Mouse (Mus musculus) heart, embryonic 10.5 days (tissue): ENCODE data around the gene Arl2. TPM values are rescaled to one million over a fixed set of nuclear protein-coding genes. Genes with fewer than 3 reads are reported as not detected.

Experiments
- DNase-seq: peaks from one replicate; pipeline ENCODE4 v3.0.0-alpha.2; 2017; ENCODE audit warnings: low spot score
- H3K27ac ChIP-seq: fragments of 300-500 bp; sonication (generic); 2 replicates; pipeline ENCODE4 v1.5.1; 2016; ENCODE audit warnings: mild to moderate bottlenecking
- H3K27me3 ChIP-seq: fragments of 300-500 bp; sonication (generic); 2 replicates; pipeline ENCODE4 v1.6.1; 2016; ENCODE audit warnings: mild to moderate bottlenecking; ENCODE audit not compliant: poor library complexity, insufficient read depth, severe bottlenecking
- H3K36me3 ChIP-seq: fragments of 300-500 bp; sonication (generic); 2 replicates; pipeline ENCODE4 v1.6.1; 2016; ENCODE audit warnings: mild to moderate bottlenecking, moderate library complexity
- H3K4me1 ChIP-seq: fragments of 300-500 bp; sonication (generic); 2 replicates; pipeline ENCODE4 v1.6.1; 2016; ENCODE audit warnings: mild to moderate bottlenecking
- H3K4me3 ChIP-seq: fragments of 300-500 bp; sonication (generic); 2 replicates; pipeline ENCODE4 v1.5.1; 2016; ENCODE audit warnings: mild to moderate bottlenecking, moderate library complexity
- H3K9me3 ChIP-seq: fragments of 300-500 bp; sonication (generic); 2 replicates; pipeline ENCODE4 v1.6.1; 2016; ENCODE audit warnings: mild to moderate bottlenecking, moderate library complexity
- WGBS: fragments of 180-500 bp; shearing (Covaris S2); methylation state at CpG from one replicate; pipeline ENCODE4 v1.1.7; 2016; 5-methylcytosine and 5-hydroxymethylcytosine counted together
- polyA plus RNA-seq: library from polyadenylated mRNA; unstranded; fragments of >200 nt; fragmentation: Nextera tagmentation; extraction: Ambion mirVana; gene quantifications from 2 replicates; pipeline ENCODE4 v1.2.1, GENCODE M21; 2016

Arl2 gene
- polyA plus RNA-seq, 1 experiment from 2014 or later = 105 TPM

- H3K4me3 ChIP-seq = peak overlapping the region; percentile 39
- H3K27me3 ChIP-seq = no peaks in the 10 kb centered on the region
- no peaks in the 10 kb centered on the region for H3K9me3 ChIP-seq
- peaks cover 4% of the 10 kb centered on the region; the same call in 1 of the 2 replicates for H3K36me3 ChIP-seq
- DNase-seq = no peak
- WGBS = 20% methylated on average over 19 of the region's 19 CpGs
- peak overlapping the region; percentile 70; the same call in 1 of the 2 replicates for H3K27ac ChIP-seq
- peaks cover 24% of the 10 kb centered on the region for H3K4me1 ChIP-seq
Observed at GRCm38 (mm10) chr19:6121761-6122160, 19.6 kb downstream of the Arl2 start.

DNA sequence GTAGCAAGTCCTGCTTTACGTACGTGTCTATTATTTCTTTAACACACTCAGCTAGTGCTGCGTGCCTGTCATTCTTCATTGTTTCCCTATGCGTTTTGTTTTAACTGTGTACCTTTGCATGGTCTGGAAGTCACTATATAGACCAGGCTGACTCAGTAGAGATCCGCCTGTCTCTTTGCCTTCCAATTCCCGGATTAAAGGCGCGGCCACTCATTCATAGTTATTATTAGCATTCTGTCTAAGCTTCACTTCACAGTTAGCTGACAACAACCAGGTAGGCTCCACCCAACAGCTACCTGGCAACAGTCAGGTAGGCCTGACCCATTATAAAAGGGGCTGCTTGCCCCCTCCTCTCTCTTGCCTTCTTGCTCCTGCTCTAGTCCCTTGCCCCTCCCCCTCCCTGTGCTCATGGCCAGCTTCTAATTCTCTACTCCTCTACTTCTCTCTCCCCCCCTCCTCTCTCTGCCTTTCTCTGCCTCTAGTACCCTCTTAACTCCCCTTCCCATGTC is 22.6 kb downstream of the Arl2 start:
- Histone ChIP-seq H3K4me3 (peak overlapping the region; percentile 92), H3K36me3 (peaks cover 33% of the 10 kb centered on the region), H3K9me3 (no peaks in the 10 kb centered on the region), H3K27ac (peak overlapping the region; percentile 97), H3K4me1 (peaks cover 37% of the 10 kb centered on the region), H3K27me3 (no peaks in the 10 kb centered on the region)
- 2% methylated on average over 8 of the region's 8 CpGs for WGBS
- DNase-seq = no peak

DNA sequence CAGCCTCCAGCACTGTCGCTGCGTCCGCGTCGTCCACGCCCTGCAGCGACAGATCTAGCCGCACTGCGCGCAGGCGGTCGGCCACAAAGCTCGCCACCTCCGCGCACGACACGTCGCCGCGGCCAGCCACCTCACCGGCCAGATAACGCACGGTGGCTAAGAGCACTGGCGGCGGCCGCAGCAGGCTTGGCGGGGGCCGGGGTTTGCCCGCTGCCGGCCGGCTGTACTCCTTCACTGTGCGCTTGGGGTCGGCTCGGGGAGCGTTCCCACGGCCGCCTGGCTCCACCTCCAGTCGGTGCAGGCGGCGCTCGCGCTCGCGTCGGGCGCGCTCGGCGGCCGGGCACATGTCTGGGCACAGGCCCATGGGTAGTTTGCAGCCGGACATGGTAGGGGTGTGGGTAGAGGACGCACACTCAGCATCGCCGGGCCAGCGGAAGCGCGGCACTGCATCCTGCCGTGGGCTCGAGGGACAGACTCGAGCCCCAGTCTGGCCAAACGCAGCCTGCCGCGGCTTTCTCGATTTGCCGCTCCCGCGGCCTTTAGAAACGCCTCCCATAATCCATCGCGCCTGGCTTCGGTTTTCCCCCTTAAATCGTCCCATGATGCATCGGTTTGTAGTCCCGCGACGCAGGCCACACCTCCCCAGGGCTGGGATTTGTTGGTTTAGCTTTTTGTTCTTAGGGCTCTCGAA is 23.2 kb downstream of the Arl2 start, which contains the start of gene Sac3d1:
Sac3d1 (minus strand) TSS at position 665 of the 691 bp plus-strand sequence.
- Histone ChIP-seq H3K27ac (peak within 1 kb of the TSS; percentile 97), H3K9me3 (no peaks in the 10 kb centered on the region), H3K4me3 (peak within 1 kb of the TSS; percentile 92), H3K36me3 (peaks cover 35% of the 10 kb centered on the region), H3K27me3 (no peaks in the 10 kb centered on the region), H3K4me1 (peaks cover 37% of the 10 kb centered on the region)
- peak; percentile 96 for DNase-seq
- WGBS = under 1% methylated on average over 65 of the region's 77 CpGs

- Histone ChIP-seq H3K27me3 (no peaks in the 10 kb centered on the region), H3K27ac (peak overlapping the region; percentile 97), H3K4me3 (peak overlapping the region; percentile 92), H3K4me1 (peaks cover 37% of the 10 kb centered on the region), H3K9me3 (no peaks in the 10 kb centered on the region), H3K36me3 (peaks cover 42% of the 10 kb centered on the region)
- DNase-seq = peak; percentile 80
- WGBS = 4% methylated on average over 32 of the region's 32 CpGs
Observed at GRCm38 (mm10) chr19:6117346-6117985, 23.9 kb downstream of the Arl2 start.

GRCm38 (mm10) chr19:6116113-6116850 is 25.1 kb downstream of the Arl2 start:
- WGBS = 89% methylated on average over 15 of the region's 15 CpGs
- H3K27ac ChIP-seq = no peak overlapping the region

DNA sequence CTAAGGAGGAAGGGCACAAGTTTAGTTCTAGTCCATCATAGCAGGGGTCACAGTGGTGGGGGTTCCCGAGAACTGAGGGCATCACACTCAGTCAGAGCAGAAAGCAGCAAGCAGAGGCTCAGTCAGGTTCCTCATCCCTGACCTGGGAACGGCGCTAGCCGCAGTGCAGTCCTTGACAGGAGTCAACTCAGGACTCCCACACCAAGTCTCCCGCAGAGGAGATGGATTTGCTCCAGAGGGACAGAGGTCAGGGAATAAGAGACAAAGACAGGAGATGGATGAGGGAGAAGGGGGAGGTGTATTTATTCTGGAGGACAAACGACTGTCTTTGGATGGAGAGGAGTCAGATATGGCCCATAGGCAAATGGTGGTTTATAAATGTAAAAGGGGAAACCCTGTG is 28.2 kb downstream of the Arl2 start:
- Histone ChIP-seq H3K4me3 (no peak overlapping the region), H3K4me1 (peaks cover 20% of the 10 kb centered on the region), H3K27me3 (no peaks in the 10 kb centered on the region), H3K9me3 (no peaks in the 10 kb centered on the region), H3K27ac (no peak overlapping the region), H3K36me3 (peaks cover 41% of the 10 kb centered on the region)
- no peak for DNase-seq
- 62% methylated on average over 6 of the region's 6 CpGs for WGBS

More at GRCm38 (mm10) chr19:6116113-6116850, 25.1 kb downstream of the Arl2 start:
- Histone ChIP-seq H3K4me3 (peak overlapping the region; percentile 92), H3K36me3 (peaks cover 45% of the 10 kb centered on the region), H3K27me3 (no peaks in the 10 kb centered on the region), H3K9me3 (no peaks in the 10 kb centered on the region), H3K4me1 (peaks cover 27% of the 10 kb centered on the region)
- DNase-seq = no peak

DNA sequence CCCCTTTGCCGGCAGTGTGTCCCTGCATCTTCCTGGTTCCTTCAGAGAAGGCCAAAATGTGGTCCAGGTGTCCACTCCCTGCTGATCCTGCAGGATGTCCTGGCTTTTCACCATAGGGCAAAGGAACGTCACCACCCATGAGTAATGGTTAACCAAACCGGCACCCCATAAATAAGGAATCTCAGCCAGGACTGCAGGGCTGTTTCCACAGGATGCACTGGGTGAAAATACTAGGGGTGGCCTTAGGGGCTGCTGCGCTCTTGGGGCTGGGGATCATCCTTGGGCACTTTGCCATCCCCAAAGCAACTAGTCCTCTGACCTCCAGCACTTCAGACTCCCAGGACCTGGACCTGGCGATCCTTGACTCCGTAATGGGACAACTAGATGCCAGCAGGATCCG is 35.8 kb downstream of the Arl2 start, which contains the start of gene Naaladl1:
Naaladl1 (plus strand) TSS at position 197 of the 400 bp plus-strand sequence.
- Histone ChIP-seq H3K27me3 (no peaks in the 10 kb centered on the region), H3K27ac (no peak within 1 kb of the TSS), H3K4me1 (peaks cover 17% of the 10 kb centered on the region), H3K9me3 (no peaks in the 10 kb centered on the region), H3K36me3 (no peaks in the 10 kb centered on the region), H3K4me3 (no peak within 1 kb of the TSS)
- WGBS = 81% methylated on average over 7 of the region's 7 CpGs
- no peak for DNase-seq

DNA sequence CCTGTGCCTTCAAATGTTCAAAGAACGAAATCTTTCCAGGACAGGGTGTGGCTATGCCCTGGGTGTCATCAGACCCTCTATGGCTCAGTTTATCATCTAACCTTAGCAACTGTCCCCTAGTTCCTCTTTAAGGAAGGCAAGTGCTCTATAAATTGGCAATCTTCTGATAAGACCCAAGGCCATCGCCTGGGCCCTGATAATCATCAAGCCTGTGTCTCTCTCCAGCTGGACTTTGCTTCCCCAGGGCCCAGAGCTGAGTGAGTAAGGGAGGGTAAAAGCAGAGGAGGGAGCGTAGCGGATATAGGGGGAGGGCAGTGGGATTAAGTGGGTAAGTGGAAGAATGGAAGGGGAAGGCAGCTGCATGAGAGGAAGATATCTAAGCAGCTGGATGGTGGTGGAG is 36.9 kb downstream of the Arl2 start:
- Histone ChIP-seq H3K4me3 (no peak overlapping the region), H3K9me3 (no peaks in the 10 kb centered on the region), H3K27me3 (no peaks in the 10 kb centered on the region), H3K4me1 (peaks cover 17% of the 10 kb centered on the region), H3K27ac (no peak overlapping the region), H3K36me3 (peaks cover 6% of the 10 kb centered on the region; the same call in 1 of the 2 replicates)
- DNase-seq = no peak
- 54% methylated on average over 4 of the region's 4 CpGs for WGBS

- 66% methylated on average over 6 of the region's 6 CpGs for WGBS
- no peaks in the 10 kb centered on the region for H3K27me3 ChIP-seq
- no peaks in the 10 kb centered on the region for H3K9me3 ChIP-seq
- peaks cover 17% of the 10 kb centered on the region for H3K4me1 ChIP-seq
- no peak overlapping the region for H3K4me3 ChIP-seq
- DNase-seq = no peak
- peaks cover 19% of the 10 kb centered on the region for H3K36me3 ChIP-seq
- no peak overlapping the region for H3K27ac ChIP-seq
Observed at GRCm38 (mm10) chr19:6102169-6102853, 39.0 kb downstream of the Arl2 start.

- no peak for DNase-seq
- WGBS = 70% methylated on average over 6 of the region's 6 CpGs
Observed at GRCm38 (mm10) chr19:6101186-6101585, 40.2 kb downstream of the Arl2 start.

DNA sequence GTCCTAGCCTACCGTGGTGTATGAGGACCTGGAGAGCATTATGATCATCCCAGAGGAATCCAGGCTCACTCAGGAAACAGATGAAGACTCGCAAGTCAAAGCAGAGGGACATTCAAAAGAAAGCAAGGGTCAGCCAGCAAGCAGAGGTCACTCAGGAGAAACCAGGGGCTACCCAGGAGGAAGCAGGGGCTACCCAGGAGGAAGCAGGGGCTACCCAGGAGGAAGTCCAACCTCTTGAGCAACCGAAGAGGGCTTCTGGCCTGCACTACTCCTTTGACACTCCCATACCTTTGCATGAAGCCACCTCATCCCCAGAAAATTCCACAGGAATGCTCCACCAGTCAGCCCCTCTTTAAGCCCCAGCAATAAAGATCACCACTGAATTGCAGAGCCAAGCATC is 43.5 kb downstream of the Arl2 start:
- Histone ChIP-seq H3K27ac (no peak overlapping the region), H3K9me3 (no peaks in the 10 kb centered on the region), H3K36me3 (peaks cover 41% of the 10 kb centered on the region), H3K4me1 (no peaks in the 10 kb centered on the region), H3K4me3 (no peak overlapping the region), H3K27me3 (no peaks in the 10 kb centered on the region)
- no peak for DNase-seq
- WGBS = 89% methylated on average over 3 of the region's 3 CpGs

More at GRCm38 (mm10) chr19:6101186-6101585, 40.2 kb downstream of the Arl2 start:
- Histone ChIP-seq H3K4me3 (no peak overlapping the region), H3K4me1 (peaks cover 12% of the 10 kb centered on the region), H3K36me3 (peaks cover 19% of the 10 kb centered on the region), H3K27ac (no peak overlapping the region), H3K27me3 (no peaks in the 10 kb centered on the region), H3K9me3 (no peaks in the 10 kb centered on the region)

DNA sequence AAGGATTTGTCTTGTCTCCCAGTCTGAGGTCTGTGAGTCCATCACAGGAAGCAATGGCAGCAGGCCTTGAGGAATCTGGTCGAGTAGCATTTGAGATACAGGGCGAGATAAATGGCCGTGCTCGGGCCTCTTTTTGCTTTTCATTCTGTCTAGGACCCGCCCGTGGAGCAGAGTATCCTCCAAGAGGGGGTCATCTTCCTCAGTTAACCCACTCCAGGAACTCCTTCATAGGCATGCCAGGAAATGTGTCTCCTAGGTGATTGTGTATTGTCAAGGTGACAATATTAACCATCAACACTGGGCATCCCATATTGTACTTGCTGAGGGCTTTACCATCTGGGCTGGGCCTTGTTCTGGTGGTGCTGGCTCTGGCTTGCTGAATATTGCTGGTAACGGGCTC is 47.2 kb downstream of the Arl2 start, which contains the start of gene AC131692.1:
AC131692.1 (plus strand) TSS at position 301 of the 400 bp plus-strand sequence.
- DNase-seq = no peak
- Histone ChIP-seq H3K4me1 (no peaks in the 10 kb centered on the region), H3K27me3 (no peaks in the 10 kb centered on the region), H3K9me3 (no peaks in the 10 kb centered on the region), H3K4me3 (no peak within 1 kb of the TSS), H3K36me3 (peaks cover 66% of the 10 kb centered on the region), H3K27ac (no peak within 1 kb of the TSS)
- WGBS = 81% methylated on average over 7 of the region's 7 CpGs
